Mouse (Mus musculus): ENCODE results near the gene Rps2.

- no peak for TF ChIP-seq CTCF (IDR thresholded peaks at IDR 0.05; ENCODE audit: insufficient read depth, low read depth, low read length)
- no peak for TF ChIP-seq POLR2A (IDR thresholded peaks at IDR 0.05; ENCODE audit: insufficient read depth, low read depth, low read length)
Observed at GRCm38 (mm10) chr17:24677500-24678080, 40.3 kb upstream of the Rps2 start.

Measured in olfactory bulb, adult 2 months (tissue).